Mouse (Mus musculus) liver, embryonic 14.5 days (tissue): ENCODE measurements at regions not wholly inside any gene's neighbourhood (a gene's known extent, or its start where the extent isn't known, plus 50 kb on each side); places are given as distances from the start of the nearest gene placed in this dataset.

Experiments
- ATAC-seq: fragments of 200-750 bp; cut with Nextera tagmentation; 2 replicates; pipeline ENCODE4 v1.8.0; 2017; ENCODE audit warnings: moderate number of reproducible peaks, mild to moderate bottlenecking, moderate library complexity; ENCODE audit not compliant: insufficient read depth
- DNase-seq, 3 experiments: peaks; one replicate each; pipeline ENCODE4 v3.0.0-alpha.2; 2012 to 2013; ENCODE audit warnings: low read depth in 3 of 3, low spot score in 3 of 3
- H3K27ac ChIP-seq: fragments of 300-500 bp; sonication (generic); 2 replicates; pipeline ENCODE4 v1.5.1; 2014; ENCODE audit warnings: moderate library complexity, mild to moderate bottlenecking, control low read depth, inconsistent platforms
- H3K27me3 ChIP-seq: fragments of 300-500 bp; sonication (generic); 2 replicates; pipeline ENCODE4 v1.6.1; 2014; ENCODE audit warnings: mild to moderate bottlenecking, low read length, moderate library complexity; ENCODE audit not compliant: control insufficient read depth, insufficient read depth
- H3K36me3 ChIP-seq: fragments of 300-500 bp; sonication (generic); replicated peaks from 2 replicates; pipeline ENCODE4 v1.6.1; 2014; ENCODE audit warnings: low read depth; ENCODE audit not compliant: control insufficient read depth, insufficient read depth
- H3K4me1 ChIP-seq, 2 experiments: fragments of 200-500 bp in 1 of 2; fragments of 300-500 bp in 1 of 2; sonication (generic) in 1 of 2; replicated peaks; 2 replicates each; pipeline ENCODE4 v1.6.1; 2012 to 2014; ENCODE audit warnings: antibody characterized with exemption in 1 of 2, inconsistent platforms in 1 of 2, low read length in 1 of 2; ENCODE audit not compliant: control insufficient read depth in 2 of 2, insufficient read depth in 2 of 2
- H3K4me2 ChIP-seq: fragments of 300-500 bp; sonication (generic); 2 replicates; pipeline ENCODE4 v1.6.1; 2014; ENCODE audit warnings: low read depth, mild to moderate bottlenecking, control low read depth, moderate library complexity
- H3K4me3 ChIP-seq, 2 experiments: fragments of 200-500 bp in 1 of 2; fragments of 300-500 bp in 1 of 2; sonication (generic) in 1 of 2; 2 replicates each; pipeline ENCODE4 v1.5.1; 2012 to 2014; ENCODE audit warnings: low read depth in 2 of 2, low read length in 2 of 2, mild to moderate bottlenecking in 2 of 2, control low read depth in 1 of 2, inconsistent platforms in 1 of 2, moderate library complexity in 1 of 2; ENCODE audit not compliant: insufficient read depth in 1 of 2
- H3K9ac ChIP-seq: fragments of 300-500 bp; sonication (generic); replicated peaks from 2 replicates; pipeline ENCODE4 v1.6.1; 2014; ENCODE audit warnings: mild to moderate bottlenecking, control low read depth, moderate library complexity
- H3K9me3 ChIP-seq: fragments of 300-500 bp; sonication (generic); 2 replicates; pipeline ENCODE4 v1.6.1; 2016; ENCODE audit warnings: low read length, mixed read lengths; ENCODE audit not compliant: control insufficient read depth
- CTCF ChIP-seq: IDR thresholded peaks from 2 replicates; pipeline ENCODE4 v1.5.1; 2016; ENCODE audit warnings: antibody characterized with exemption, low read depth, control low read depth
- EP300 ChIP-seq: IDR thresholded peaks from 2 replicates; pipeline ENCODE4 v1.6.1; 2016; ENCODE audit warnings: antibody characterized with exemption, low read depth
- WGBS: fragments of 180-500 bp; shearing (Covaris S2); extraction: QIAGEN DNeasy Blood & Tissue Kit; methylation state at CpG from one replicate; pipeline ENCODE4 v1.1.7; 2014; ENCODE audit not compliant: insufficient replicate concordance; 5-methylcytosine and 5-hydroxymethylcytosine counted together

- Histone ChIP-seq H3K4me1 (no peaks in the 10 kb centered on the region), H3K4me2 (no peak overlapping the region), H3K36me3 (no peaks in the 10 kb centered on the region), H3K4me3 (no peak overlapping the region), H3K9me3 (no peaks in the 10 kb centered on the region; the same call in 1 of the 2 replicates), H3K27ac (no peak overlapping the region), H3K27me3 (no peaks in the 10 kb centered on the region), H3K9ac (no peak overlapping the region)
- ATAC-seq (no peak), DNase-seq (no peak)
- 50% methylated on average over 2 of the region's 2 CpGs for WGBS
- no peak for TF ChIP-seq CTCF
- no peak for TF ChIP-seq EP300
Measured at GRCm38 (mm10) chr12:92187133-92187482, 338.2 kb upstream of the Sel1l start.

- DNase-seq (no peak), ATAC-seq (no peak)
- no peak overlapping the region for H3K9ac ChIP-seq
- H3K36me3 ChIP-seq: no peaks in the 10 kb centered on the region
- no peaks in the 10 kb centered on the region for H3K4me1 ChIP-seq
- 62% methylated on average over 6 of the region's 6 CpGs for WGBS
- H3K27me3 ChIP-seq: no peaks in the 10 kb centered on the region
- H3K4me2 ChIP-seq: no peak overlapping the region
- H3K27ac ChIP-seq: no peak overlapping the region
- H3K9me3 ChIP-seq: no peaks in the 10 kb centered on the region; the same call in 1 of the 2 replicates
- TF ChIP-seq EP300: no peak
- TF ChIP-seq CTCF: no peak
- H3K4me3 ChIP-seq: no peak overlapping the region
Measured at GRCm38 (mm10) chr12:92186448-92187132, 337.6 kb upstream of the Sel1l start.

- DNase-seq (no peak), ATAC-seq (no peak)
- H3K27ac ChIP-seq: no peak overlapping the region
- no peak overlapping the region for H3K4me2 ChIP-seq
- no peaks in the 10 kb centered on the region for H3K4me1 ChIP-seq
- no peaks in the 10 kb centered on the region for H3K36me3 ChIP-seq
- no peak overlapping the region for H3K9ac ChIP-seq
- H3K4me3 ChIP-seq: no peak overlapping the region
- no peaks in the 10 kb centered on the region for H3K27me3 ChIP-seq
- H3K9me3 ChIP-seq: no peaks in the 10 kb centered on the region
- TF ChIP-seq CTCF (no peak), EP300 (no peak)
- 50% methylated on average over 5 of the region's 5 CpGs for WGBS
Measured at GRCm38 (mm10) chr12:92179292-92179691, 330.3 kb upstream of the Sel1l start.

- no peak for DNase-seq
- H3K4me2 ChIP-seq: no peak overlapping the region
- no peak for ATAC-seq
- H3K36me3 ChIP-seq: no peaks in the 10 kb centered on the region
- H3K4me3 ChIP-seq: no peak overlapping the region
- no peak overlapping the region for H3K9ac ChIP-seq
- H3K4me1 ChIP-seq: no peaks in the 10 kb centered on the region
- H3K9me3 ChIP-seq: no peaks in the 10 kb centered on the region
- no peak for TF ChIP-seq EP300
- TF ChIP-seq CTCF: no peak
- no peaks in the 10 kb centered on the region for H3K27me3 ChIP-seq
- H3K27ac ChIP-seq: no peak overlapping the region
Measured at GRCm38 (mm10) chr12:92156726-92157125, 307.8 kb upstream of the Sel1l start.

- ATAC-seq: no peak
- WGBS: 62% methylated on average over 2 of the region's 2 CpGs
- H3K9ac ChIP-seq: no peak overlapping the region
Measured at GRCm38 (mm10) chr12:92152922-92153235, 303.9 kb upstream of the Sel1l start.

More at GRCm38 (mm10) chr12:92152922-92153235, 303.9 kb upstream of the Sel1l start:
- TF ChIP-seq CTCF: no peak
- H3K36me3 ChIP-seq: no peaks in the 10 kb centered on the region
- no peak overlapping the region for H3K4me3 ChIP-seq
- no peak overlapping the region for H3K4me2 ChIP-seq
- no peaks in the 10 kb centered on the region for H3K9me3 ChIP-seq
- H3K4me1 ChIP-seq: no peaks in the 10 kb centered on the region
- DNase-seq: no peak
- H3K27me3 ChIP-seq: no peaks in the 10 kb centered on the region
- no peak overlapping the region for H3K27ac ChIP-seq
